Mouse (Mus musculus): Measurements from ENCODE around the gene Rhebl1. TPM values are rescaled to one million over a fixed set of nuclear protein-coding genes. Genes with fewer than 3 reads are reported as not detected.

Gene Rhebl1
- total RNA-seq, 2 experiments from 2014 or later: 11.8 to 12.1 TPM

GRCm38 (mm10) chr15:98859319-98860043 is 34.9 kb downstream of the Rhebl1 start:
- TF ChIP-seq CTCF (IDR thresholded peaks at IDR 0.05): no peak
- Histone ChIP-seq H3K27ac (no peak overlapping the region), H3K4me3 (no peak overlapping the region)
- no peak for DNase-seq (ENCODE audit: extremely low spot score in 1 of 2, low spot score in 2 of 2)
- intact Hi-C loops (cut with DNase I): no loop called here

GRCm38 (mm10) chr15:98854214-98854613 is 40.1 kb downstream of the Rhebl1 start:
- no peak for DNase-seq (ENCODE audit: extremely low spot score in 1 of 2, low spot score in 2 of 2)
- Histone ChIP-seq H3K27ac (no peak overlapping the region), H3K4me3 (no peak overlapping the region)
- no peak for TF ChIP-seq CTCF (IDR thresholded peaks at IDR 0.05)
- intact Hi-C loops (cut with DNase I): no loop called here

- no peak overlapping the region for H3K27ac ChIP-seq
- H3K4me3 ChIP-seq: no peak overlapping the region
- DNase-seq (ENCODE audit: extremely low spot score in 1 of 2, low spot score in 2 of 2): no peak
- no peak for TF ChIP-seq CTCF (IDR thresholded peaks at IDR 0.05)
- intact Hi-C loops (cut with DNase I): no loop called here
Observed at GRCm38 (mm10) chr15:98853161-98853937, 41.0 kb downstream of the Rhebl1 start.

- TF ChIP-seq CTCF (IDR thresholded peaks at IDR 0.05): no peak
- DNase-seq (ENCODE audit: extremely low spot score in 1 of 2, low spot score in 2 of 2): no peak
- intact Hi-C loops (cut with DNase I): no loop called here
- Histone ChIP-seq H3K27ac (no peak overlapping the region), H3K4me3 (no peak overlapping the region)
Observed at GRCm38 (mm10) chr15:98852733-98853132, 41.6 kb downstream of the Rhebl1 start.

GRCm38 (mm10) chr15:98852071-98852470 is 42.3 kb downstream of the Rhebl1 start:
- intact Hi-C loops (cut with DNase I): no loop called here
- Histone ChIP-seq H3K27ac (no peak overlapping the region), H3K4me3 (no peak overlapping the region)
- no peak for TF ChIP-seq CTCF (IDR thresholded peaks at IDR 0.05)
- DNase-seq (ENCODE audit: extremely low spot score in 1 of 2, low spot score in 2 of 2): no peak

- Histone ChIP-seq H3K27ac (no peak overlapping the region), H3K4me3 (no peak overlapping the region)
- DNase-seq (ENCODE audit: extremely low spot score in 1 of 2, low spot score in 2 of 2): no peak
- TF ChIP-seq CTCF (IDR thresholded peaks at IDR 0.05): no peak
- intact Hi-C loops (cut with DNase I): no loop called here
Observed at GRCm38 (mm10) chr15:98851229-98851818, 43.0 kb downstream of the Rhebl1 start.

- Histone ChIP-seq H3K4me3 (no peak overlapping the region), H3K27ac (no peak overlapping the region)
- intact Hi-C loops (cut with DNase I): no loop called here
- TF ChIP-seq CTCF (IDR thresholded peaks at IDR 0.05): no peak
- DNase-seq (ENCODE audit: extremely low spot score in 1 of 2, low spot score in 2 of 2): no peak
Observed at GRCm38 (mm10) chr15:98850668-98851067, 43.7 kb downstream of the Rhebl1 start.

- Histone ChIP-seq H3K27ac (no peak overlapping the region), H3K4me3 (no peak overlapping the region)
- intact Hi-C loops (cut with DNase I): no loop called here
- DNase-seq (ENCODE audit: extremely low spot score in 1 of 2, low spot score in 2 of 2): no peak
- no peak for TF ChIP-seq CTCF (IDR thresholded peaks at IDR 0.05)
Observed at GRCm38 (mm10) chr15:98849956-98850600, 44.3 kb downstream of the Rhebl1 start.

- H3K4me3 ChIP-seq: no peak overlapping the region
- H3K27ac ChIP-seq: no peak overlapping the region
- no peak for TF ChIP-seq CTCF (IDR thresholded peaks at IDR 0.05)
- intact Hi-C loops (cut with DNase I): no loop called here
- DNase-seq (ENCODE audit: extremely low spot score in 1 of 2, low spot score in 2 of 2): no peak
Observed at GRCm38 (mm10) chr15:98849165-98849564, 45.2 kb downstream of the Rhebl1 start.

GRCm38 (mm10) chr15:98846140-98846539 is 48.2 kb downstream of the Rhebl1 start:
- TF ChIP-seq CTCF (IDR thresholded peaks at IDR 0.05): no peak
- Histone ChIP-seq H3K27ac (no peak overlapping the region), H3K4me3 (no peak overlapping the region)
- intact Hi-C loops (cut with DNase I): no loop called here
- DNase-seq (ENCODE audit: extremely low spot score in 1 of 2, low spot score in 2 of 2): no peak

- TF ChIP-seq CTCF (IDR thresholded peaks at IDR 0.05): no peak
- no peak overlapping the region for H3K27ac ChIP-seq
- DNase-seq (ENCODE audit: extremely low spot score in 1 of 2, low spot score in 2 of 2): no peak
- intact Hi-C loops (cut with DNase I): no loop called here
- no peak overlapping the region for H3K4me3 ChIP-seq
Observed at GRCm38 (mm10) chr15:98845149-98845548, 49.2 kb downstream of the Rhebl1 start.
